Mouse (Mus musculus) layer of hippocampus, adult 2 months (tissue): ENCODE measurements at regions not wholly inside any gene's neighbourhood (a gene's known extent, or its start where the extent isn't known, plus 50 kb on each side); places are given as distances from the start of the nearest gene placed in this dataset.

Experiments
- DNase-seq, 2 experiments: peaks; one replicate each; pipeline ENCODE4 v3.0.0; 2022; ENCODE audit warnings: low spot score in 2 of 2
- H3K27ac ChIP-seq: fragments of 200-600 bp; 2 replicates; pipeline ENCODE4 v1.8.1; 2022
- H3K4me3 ChIP-seq: fragments of 200-600 bp; 2 replicates; pipeline ENCODE4 v1.8.1; 2022; ENCODE audit warnings: mild to moderate bottlenecking
- CTCF ChIP-seq: fragments of 200-600 bp; conservative IDR thresholded peaks from 2 replicates; pipeline ENCODE4 v1.8.1; 2022; ENCODE audit warnings: antibody characterized with exemption, mild to moderate bottlenecking, moderate library complexity

DNA sequence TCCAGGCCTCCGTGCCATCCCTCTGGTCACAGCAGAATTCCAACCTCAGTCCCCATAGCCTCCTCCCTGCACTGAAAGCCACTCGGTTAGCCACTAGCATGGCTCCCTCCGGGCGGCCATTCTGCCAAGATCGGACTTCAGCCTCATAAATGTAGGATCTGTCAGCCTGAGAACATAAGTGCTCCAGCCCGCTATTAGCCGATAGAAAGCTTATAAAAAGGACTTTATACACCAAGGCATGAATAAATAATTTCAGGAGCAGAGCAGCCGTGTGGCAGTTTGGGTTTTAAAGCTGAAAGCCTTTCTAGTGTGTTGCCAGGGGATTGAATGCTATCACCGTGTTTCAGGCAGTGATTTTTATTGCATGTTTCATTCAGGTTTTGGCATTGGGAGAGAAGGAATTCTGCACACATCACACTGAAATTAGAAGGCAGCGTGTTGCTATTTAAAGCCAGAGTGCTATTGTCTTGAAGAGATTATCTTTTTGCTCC, 185.2 kb downstream of the Dact1 start:
- TF ChIP-seq CTCF: no peak
- no peak for DNase-seq
- peak overlapping the region; percentile 31 for H3K4me3 ChIP-seq
- peak overlapping the region; percentile 78 for H3K27ac ChIP-seq

DNA sequence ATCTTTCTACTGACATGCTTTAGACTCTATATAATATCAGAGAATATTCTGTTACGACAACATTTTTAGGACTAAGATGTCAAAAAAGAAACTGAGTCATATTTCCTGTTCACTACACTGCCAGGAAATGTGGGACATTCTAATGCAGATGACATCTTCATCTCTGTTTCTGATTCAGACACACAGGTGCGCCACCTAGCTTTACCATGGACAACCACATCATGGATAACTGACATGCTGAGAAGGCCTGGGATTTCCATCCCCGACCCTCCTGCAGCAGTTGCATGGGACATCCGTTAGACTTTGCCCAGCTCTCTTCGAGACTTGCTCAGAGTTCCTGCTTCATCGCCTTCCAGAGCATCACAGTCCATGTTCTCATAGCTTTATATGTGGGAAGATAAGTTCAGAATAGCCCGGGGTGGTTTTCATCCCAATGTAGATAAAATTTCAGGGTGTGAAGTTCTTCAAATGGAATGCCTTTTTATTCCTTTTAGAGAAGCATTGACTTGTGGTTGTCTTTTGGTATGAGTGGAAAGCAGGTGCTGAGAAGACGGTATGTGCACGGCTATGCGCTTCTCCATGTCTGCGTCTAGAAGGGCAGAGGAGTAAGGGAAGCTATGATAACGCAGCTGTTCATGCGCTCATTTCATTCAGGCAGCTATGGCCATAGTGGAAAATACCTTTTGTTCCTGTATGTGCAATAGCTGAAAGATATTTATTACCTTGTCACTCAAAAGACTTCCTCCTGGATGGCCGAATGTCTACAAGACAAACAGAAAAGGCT, 188.8 kb downstream of the Dact1 start:
- no peak overlapping the region for H3K27ac ChIP-seq
- DNase-seq: no peak
- peak; percentile 72 for TF ChIP-seq CTCF
- no peak overlapping the region for H3K4me3 ChIP-seq

DNA sequence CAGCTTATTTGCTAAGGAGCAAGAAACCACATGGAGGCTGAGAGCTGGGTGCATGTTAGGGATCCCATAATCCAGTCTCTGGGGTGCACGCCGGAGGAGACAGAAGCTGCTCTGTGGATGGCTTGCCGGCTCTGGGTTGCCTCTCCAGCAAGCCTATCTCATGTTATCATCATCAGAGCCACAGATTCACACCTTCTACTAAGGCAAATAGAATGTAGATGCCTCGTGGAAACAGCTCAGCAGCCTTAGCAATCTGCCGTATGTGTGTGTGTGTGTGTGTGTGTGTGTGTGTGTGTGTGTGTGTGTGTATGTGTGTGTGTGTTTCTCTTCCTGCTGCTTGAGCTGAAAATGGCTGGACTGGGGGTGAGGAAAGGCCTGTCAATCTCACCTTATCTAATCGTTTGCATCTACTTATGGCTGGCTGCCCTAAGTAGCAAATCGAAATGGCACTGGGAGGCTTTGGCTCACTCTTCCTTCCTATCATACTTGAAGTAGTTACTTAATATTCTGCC, 191.7 kb downstream of the Dact1 start:
- H3K27ac ChIP-seq: no peak overlapping the region

DNA sequence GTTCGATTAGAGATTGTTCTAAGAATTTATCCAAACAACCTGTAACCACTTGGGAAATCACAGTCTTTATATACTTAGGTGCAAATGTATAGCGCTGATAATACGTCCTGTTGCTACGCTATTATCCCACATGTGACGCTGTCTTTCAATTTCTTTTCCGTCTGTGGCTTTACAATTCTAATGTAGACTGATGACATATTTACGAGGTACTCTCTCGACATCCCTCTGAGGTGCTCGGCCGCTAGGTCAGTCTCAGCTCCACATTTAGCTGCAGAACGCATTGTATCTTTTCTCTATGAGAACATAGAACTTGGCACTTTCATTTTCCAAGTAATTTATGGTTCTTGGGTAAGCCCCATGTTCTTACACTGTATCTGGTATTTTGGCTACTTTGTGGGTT, 193.6 kb downstream of the Dact1 start:
- TF ChIP-seq CTCF: no peak
- no peak for DNase-seq
- Histone ChIP-seq H3K4me3 (no peak overlapping the region), H3K27ac (no peak overlapping the region)

More for the DNA sequence above, 191.7 kb downstream of the Dact1 start:
- no peak for DNase-seq
- H3K4me3 ChIP-seq: no peak overlapping the region
- no peak for TF ChIP-seq CTCF

DNA sequence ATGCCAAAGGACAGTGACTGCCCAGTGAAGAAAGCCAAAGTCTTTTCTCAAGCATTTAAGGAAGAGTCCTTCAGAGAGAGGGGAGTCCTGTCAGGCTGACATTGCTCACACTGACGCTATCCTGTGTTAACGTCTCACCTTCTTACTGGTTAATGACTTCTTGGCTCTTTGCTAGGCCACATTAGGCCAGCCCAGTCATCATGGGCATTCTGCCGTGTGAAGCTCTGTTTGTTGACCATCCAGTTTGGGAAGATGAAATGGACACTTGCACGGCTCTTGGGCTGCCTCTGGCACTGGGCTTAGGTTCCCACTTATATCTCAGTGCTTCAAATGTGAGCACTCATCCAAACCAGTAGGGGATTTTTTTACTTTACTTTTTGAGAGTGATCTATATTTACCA, 196.5 kb downstream of the Dact1 start:
- H3K27ac ChIP-seq: no peak overlapping the region
- DNase-seq: no peak
- no peak for TF ChIP-seq CTCF
- H3K4me3 ChIP-seq: no peak overlapping the region

- no peak overlapping the region for H3K27ac ChIP-seq
- TF ChIP-seq CTCF: no peak
- no peak for DNase-seq
- no peak overlapping the region for H3K4me3 ChIP-seq
These were observed 197.0 kb downstream of the Dact1 start for GRCm38 (mm10) chr12:71506716-71507115.

DNA sequence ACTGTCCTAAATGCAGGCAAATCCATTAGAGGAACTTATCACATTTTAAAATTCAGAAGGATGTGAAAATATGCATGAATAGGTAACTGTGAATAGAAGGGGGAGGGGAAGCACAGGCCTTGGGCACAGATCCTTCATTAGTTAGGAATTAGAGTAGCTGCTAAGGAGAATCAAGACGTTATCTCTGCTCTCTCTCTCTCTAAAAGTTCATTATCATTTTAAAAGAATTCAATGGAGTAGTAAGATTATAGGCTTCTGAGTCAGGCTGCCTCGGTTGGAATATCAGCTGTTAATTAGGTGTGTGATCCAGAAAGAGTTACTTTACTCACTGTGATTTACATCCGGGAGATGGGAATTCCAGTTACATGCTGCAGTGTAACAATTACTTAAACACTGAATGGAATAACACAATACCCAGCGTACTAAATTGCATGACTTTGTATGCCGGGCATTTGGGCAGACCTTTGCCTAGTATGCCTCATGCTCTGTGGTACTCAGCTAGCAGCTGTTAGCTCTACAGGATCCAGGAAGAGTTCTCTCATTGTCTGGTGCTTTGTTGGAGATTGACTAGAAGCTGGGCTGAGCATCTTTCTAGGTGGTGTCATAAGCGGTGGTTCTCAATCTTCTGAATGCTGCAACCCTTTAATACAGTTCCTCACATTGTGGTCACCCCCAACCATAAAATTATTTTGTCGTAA, 203.4 kb downstream of the Dact1 start:
- no peak overlapping the region for H3K27ac ChIP-seq
- no peak for DNase-seq
- no peak overlapping the region for H3K4me3 ChIP-seq
- TF ChIP-seq CTCF: no peak

GRCm38 (mm10) chr12:71519520-71519919, 209.8 kb downstream of the Dact1 start:
- TF ChIP-seq CTCF: no peak
- no peak overlapping the region for H3K4me3 ChIP-seq
- no peak for DNase-seq
- H3K27ac ChIP-seq: no peak overlapping the region

DNA sequence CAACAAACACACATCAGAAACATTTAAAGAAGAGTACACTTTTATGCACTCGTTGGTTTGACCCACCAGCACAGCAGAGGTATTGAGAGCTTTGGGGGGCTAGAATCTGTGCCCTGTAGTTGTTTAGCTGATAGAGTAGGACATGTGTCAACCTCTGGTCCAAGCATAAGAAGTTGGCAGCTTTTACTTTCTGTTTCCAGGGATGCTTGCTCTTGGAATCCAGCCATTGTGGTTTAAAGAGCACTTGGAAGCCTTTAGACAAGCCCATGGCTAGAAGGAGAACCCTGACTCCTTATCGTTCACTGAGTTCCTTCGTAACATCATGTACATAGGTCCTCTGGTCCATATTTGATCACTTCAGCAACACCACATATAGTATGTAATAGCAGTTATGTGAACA, 212.3 kb downstream of the Dact1 start:
- no peak overlapping the region for H3K27ac ChIP-seq
- DNase-seq: no peak
- TF ChIP-seq CTCF: no peak
- H3K4me3 ChIP-seq: no peak overlapping the region

DNA sequence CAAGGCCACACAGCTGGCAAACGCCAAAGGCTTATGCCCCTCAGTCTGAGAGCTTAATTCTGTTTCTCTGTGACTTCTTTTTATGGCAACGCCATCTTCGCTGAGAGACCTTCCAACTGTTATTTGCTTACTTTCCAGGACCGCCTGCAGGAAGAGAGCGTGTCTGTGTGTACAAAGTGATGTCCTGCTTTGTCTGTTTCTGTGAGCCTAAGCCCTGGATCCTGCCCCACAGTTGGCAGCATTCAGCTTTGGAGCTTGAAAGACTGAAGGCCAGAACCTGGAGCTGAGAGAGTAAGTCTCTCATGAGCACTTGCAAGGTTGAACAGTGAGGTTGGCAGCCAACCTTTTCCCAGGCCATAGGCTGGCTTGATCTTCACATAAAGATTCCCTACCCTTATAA, 212.8 kb downstream of the Dact1 start:
- Histone ChIP-seq H3K4me3 (no peak overlapping the region), H3K27ac (no peak overlapping the region)
- no peak for TF ChIP-seq CTCF
- no peak for DNase-seq

DNA sequence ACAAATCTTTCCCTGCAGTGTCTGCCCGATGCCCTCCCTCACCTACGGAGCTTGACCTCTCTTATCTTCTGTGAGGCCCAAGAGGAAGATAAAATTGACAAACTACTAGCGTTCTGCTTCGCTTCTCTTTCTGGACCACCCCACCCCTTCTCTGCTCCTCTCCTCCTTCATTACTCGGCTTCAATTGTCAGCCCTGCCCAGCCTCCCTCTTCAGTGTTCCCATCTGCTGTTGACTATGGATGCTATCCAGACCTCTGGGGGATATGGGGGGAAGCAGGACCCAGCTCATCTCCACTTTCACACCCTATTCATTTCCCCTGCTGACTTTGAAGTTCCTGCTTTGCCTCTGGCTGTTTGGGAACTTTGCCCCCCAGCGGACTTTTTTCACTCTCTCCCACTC, 214.5 kb downstream of the Dact1 start:
- no peak for DNase-seq
- Histone ChIP-seq H3K4me3 (no peak overlapping the region), H3K27ac (no peak overlapping the region)
- no peak for TF ChIP-seq CTCF

GRCm38 (mm10) chr12:71525255-71525927, 215.7 kb downstream of the Dact1 start:
- H3K27ac ChIP-seq: no peak overlapping the region
- no peak for TF ChIP-seq CTCF
- no peak for DNase-seq
- no peak overlapping the region for H3K4me3 ChIP-seq

DNA sequence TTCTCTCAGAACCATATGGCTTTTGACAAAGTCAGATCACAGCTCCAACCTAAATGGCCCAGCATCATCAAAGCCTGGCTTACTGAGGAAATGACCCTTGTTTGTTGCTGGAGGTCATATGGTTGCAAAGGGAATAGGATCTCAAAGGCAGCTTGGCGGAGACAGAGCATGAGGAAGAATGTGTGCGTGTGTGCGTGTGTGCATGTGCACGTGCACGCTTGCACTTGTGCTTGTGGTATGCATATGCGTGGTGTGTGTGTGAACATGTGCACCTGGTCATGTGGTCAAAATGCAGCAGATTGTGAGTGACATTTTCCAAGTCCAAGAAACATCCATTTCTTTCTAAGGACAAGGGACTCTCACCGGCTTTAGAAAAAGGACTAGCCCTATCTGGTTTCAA, 216.9 kb downstream of the Dact1 start:
- Histone ChIP-seq H3K4me3 (no peak overlapping the region), H3K27ac (no peak overlapping the region)
- no peak for DNase-seq
- TF ChIP-seq CTCF: no peak
